Mouse (Mus musculus) heart, postnatal 0 days (tissue): ENCODE results near the gene Cadps2. TPM values are rescaled to one million over a fixed set of nuclear protein-coding genes. Genes with fewer than 3 reads are reported as not detected.

Experiments
- ATAC-seq: fragments of 200-750 bp; cut with Nextera tagmentation; 2 replicates; pipeline ENCODE4 v1.8.0; 2017; ENCODE audit warnings: low read depth, moderate number of reproducible peaks, moderate library complexity; ENCODE audit not compliant: insufficient read depth
- DNase-seq: peaks from one replicate; pipeline ENCODE4 v3.0.0-alpha.2; 2016; ENCODE audit warnings: low spot score
- H3K27ac ChIP-seq: fragments of 300-500 bp; sonication (generic); 2 replicates; pipeline ENCODE4 v1.5.1; 2014; ENCODE audit warnings: low read depth, mild to moderate bottlenecking
- H3K27me3 ChIP-seq: fragments of 300-500 bp; sonication (generic); 2 replicates; pipeline ENCODE4 v1.6.1; 2014; ENCODE audit warnings: low read length, mixed read lengths; ENCODE audit not compliant: control insufficient read depth, insufficient read depth
- H3K36me3 ChIP-seq: fragments of 300-500 bp; sonication (generic); replicated peaks from 2 replicates; pipeline ENCODE4 v1.6.1; 2014; ENCODE audit warnings: low read length, mixed read lengths; ENCODE audit not compliant: control insufficient read depth, insufficient read depth
- H3K4me1 ChIP-seq: fragments of 300-500 bp; sonication (generic); 2 replicates; pipeline ENCODE4 v1.6.1; 2014; ENCODE audit warnings: antibody characterized with exemption; ENCODE audit not compliant: control insufficient read depth, insufficient read depth
- H3K4me2 ChIP-seq: fragments of 300-500 bp; sonication (generic); 2 replicates; pipeline ENCODE4 v1.6.1; 2014; ENCODE audit warnings: low read depth, mild to moderate bottlenecking, low read length, moderate library complexity
- H3K4me3 ChIP-seq: fragments of 300-500 bp; sonication (generic); 2 replicates; pipeline ENCODE4 v1.5.1; 2014; ENCODE audit warnings: low read depth, low read length
- H3K9ac ChIP-seq: fragments of 300-500 bp; sonication (generic); replicated peaks from 2 replicates; pipeline ENCODE4 v1.6.1; 2014; ENCODE audit warnings: low read depth, low read length, mixed read lengths
- H3K9me3 ChIP-seq: fragments of 300-500 bp; sonication (generic); replicated peaks from 2 replicates; pipeline ENCODE4 v1.6.1; 2016; ENCODE audit warnings: low read length; ENCODE audit not compliant: control insufficient read depth
- CTCF ChIP-seq: IDR thresholded peaks from 2 replicates; pipeline ENCODE4 v1.5.1; 2016; ENCODE audit warnings: antibody characterized with exemption, control low read depth, low read depth
- EP300 ChIP-seq: IDR thresholded peaks from 2 replicates; pipeline ENCODE4 v1.6.1; 2016; ENCODE audit warnings: antibody characterized with exemption, low read depth
- WGBS: fragments of 180-500 bp; shearing (Covaris S2); extraction: QIAGEN DNeasy Blood & Tissue Kit; methylation state at CpG from one replicate; pipeline ENCODE4 v1.1.7; 2014; 5-methylcytosine and 5-hydroxymethylcytosine counted together
- polyA plus RNA-seq: library from polyadenylated mRNA; unstranded; fragments of >200 nt; fragmentation: Nextera tagmentation; extraction: Ambion mirVana; gene quantifications from 2 replicates; pipeline ENCODE4 v1.2.1, GENCODE M21; 2015
- total RNA-seq: library from RNA; depleted of rRNA; stranded (reverse); fragments of >200 nt; gene quantifications from 2 replicates; pipeline ENCODE4 v1.2.3, GENCODE M21; 2014; ENCODE audit warnings: low replicate concordance

Cadps2 gene
- total and polyA plus RNA-seq, 2 experiments from 2014 or later = 0.44 to 1.8 TPM

DNA sequence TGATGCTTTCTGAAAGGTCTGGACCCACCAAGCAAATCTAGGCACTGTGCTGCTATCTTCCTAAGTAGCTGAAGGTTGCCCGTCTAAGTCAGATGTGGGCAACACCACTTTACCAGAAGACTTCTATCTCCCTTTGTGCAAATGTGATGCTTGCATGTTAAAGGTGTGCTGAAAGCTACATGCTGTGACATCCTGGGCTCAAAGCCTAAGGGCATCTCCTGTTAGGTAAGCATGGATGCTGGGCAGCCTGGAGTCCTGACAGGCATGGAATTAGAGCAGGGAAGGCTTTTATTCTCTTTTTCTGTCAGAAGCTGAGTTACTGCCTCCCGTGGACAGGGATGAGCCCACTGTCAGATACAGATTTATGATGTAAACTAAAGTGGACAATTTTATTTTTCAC lies 348.8 kb downstream of the Cadps2 start:
- no peak overlapping the region for H3K4me2 ChIP-seq
- no peaks in the 10 kb centered on the region for H3K4me1 ChIP-seq
- TF ChIP-seq EP300 = no peak
- no peak for TF ChIP-seq CTCF
- no peaks in the 10 kb centered on the region for H3K36me3 ChIP-seq
- no peak overlapping the region for H3K27ac ChIP-seq
- no peak overlapping the region for H3K4me3 ChIP-seq
- 61% methylated on average over 2 of the region's 2 CpGs for WGBS
- no peaks in the 10 kb centered on the region for H3K27me3 ChIP-seq
- ATAC-seq (no peak), DNase-seq (no peak)
- H3K9ac ChIP-seq = no peak overlapping the region
- H3K9me3 ChIP-seq = no peaks in the 10 kb centered on the region

DNA sequence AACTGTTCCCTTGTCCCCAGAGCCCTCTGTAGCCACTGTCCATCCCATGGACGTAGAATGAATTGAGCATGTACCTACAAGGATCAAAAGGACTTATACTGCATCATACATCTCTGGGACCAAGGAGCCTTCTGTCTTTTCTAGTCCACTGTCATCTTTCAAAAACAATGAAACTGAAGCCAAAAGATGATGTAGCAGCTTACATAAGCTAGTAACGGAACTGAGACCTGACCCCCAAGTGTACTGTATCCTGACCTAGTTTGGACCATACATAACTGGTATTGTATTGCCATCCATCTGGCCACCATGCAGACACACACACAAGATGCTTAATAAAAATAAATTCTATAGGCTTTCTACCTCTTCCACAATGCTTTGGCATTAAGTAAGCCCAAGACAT lies 350.2 kb downstream of the Cadps2 start:
- Histone ChIP-seq H3K36me3 (no peaks in the 10 kb centered on the region), H3K27me3 (no peaks in the 10 kb centered on the region), H3K4me3 (no peak overlapping the region), H3K27ac (no peak overlapping the region), H3K4me2 (no peak overlapping the region), H3K9ac (no peak overlapping the region), H3K9me3 (no peaks in the 10 kb centered on the region), H3K4me1 (no peaks in the 10 kb centered on the region)
- no peak for ATAC-seq
- no peak for DNase-seq
- WGBS = 56% methylated on average over 2 of the region's 2 CpGs
- TF ChIP-seq CTCF = no peak
- no peak for TF ChIP-seq EP300

DNA sequence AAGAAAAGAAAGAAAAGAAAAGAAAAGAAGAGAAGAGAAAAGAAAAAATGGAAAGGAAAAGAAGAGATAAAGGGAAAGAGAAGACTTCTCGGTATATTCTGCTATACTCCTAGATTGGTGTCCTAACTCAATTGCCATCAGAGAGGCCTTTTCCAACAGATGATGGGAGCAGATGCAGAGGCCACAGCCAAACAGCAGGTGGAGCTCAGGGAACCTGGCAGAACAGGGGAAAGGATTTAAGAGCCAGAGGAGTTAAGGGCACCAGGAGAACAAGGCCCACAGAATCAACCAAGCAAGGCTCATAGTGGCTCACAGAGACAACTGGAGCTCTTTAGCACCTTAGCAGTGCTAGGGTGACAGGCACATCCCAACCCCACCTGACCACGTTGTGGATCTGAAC lies 366.5 kb downstream of the Cadps2 start:
- Histone ChIP-seq H3K4me3 (no peak overlapping the region), H3K4me1 (no peaks in the 10 kb centered on the region), H3K27ac (no peak overlapping the region), H3K36me3 (no peaks in the 10 kb centered on the region), H3K27me3 (no peaks in the 10 kb centered on the region), H3K9ac (no peak overlapping the region), H3K9me3 (no peaks in the 10 kb centered on the region), H3K4me2 (no peak overlapping the region)
- ATAC-seq (no peak), DNase-seq (no peak)
- peak; percentile 43 for TF ChIP-seq CTCF
- no peak for TF ChIP-seq EP300
- 51% methylated on average over 2 of the region's 2 CpGs for WGBS

DNA sequence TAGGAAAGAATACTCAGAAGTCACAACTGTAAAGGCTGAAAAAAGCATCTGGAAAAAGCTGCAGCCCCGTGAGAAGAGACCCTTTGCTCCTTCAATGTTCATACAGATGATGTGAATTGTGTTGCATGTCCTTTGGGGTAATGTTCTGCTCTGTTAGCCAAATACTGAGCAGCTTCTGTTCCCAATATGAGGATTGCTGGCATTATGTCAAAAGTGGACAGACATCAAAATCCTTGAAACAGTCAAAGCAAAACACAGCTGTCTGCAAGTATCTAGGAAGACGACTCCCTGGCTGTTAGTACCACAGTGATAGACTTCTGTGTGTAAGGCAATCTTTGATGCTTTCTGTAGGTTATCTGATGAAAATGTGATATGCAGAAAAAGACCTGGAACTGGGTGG lies 367.4 kb downstream of the Cadps2 start:
- Histone ChIP-seq H3K9me3 (no peaks in the 10 kb centered on the region), H3K4me2 (no peak overlapping the region), H3K27ac (no peak overlapping the region), H3K4me1 (no peaks in the 10 kb centered on the region), H3K27me3 (no peaks in the 10 kb centered on the region), H3K36me3 (no peaks in the 10 kb centered on the region), H3K4me3 (no peak overlapping the region), H3K9ac (no peak overlapping the region)
- ATAC-seq = no peak
- TF ChIP-seq CTCF (no peak), EP300 (no peak)
- WGBS = 50% methylated on average over 2 of the region's 2 CpGs
- no peak for DNase-seq

DNA sequence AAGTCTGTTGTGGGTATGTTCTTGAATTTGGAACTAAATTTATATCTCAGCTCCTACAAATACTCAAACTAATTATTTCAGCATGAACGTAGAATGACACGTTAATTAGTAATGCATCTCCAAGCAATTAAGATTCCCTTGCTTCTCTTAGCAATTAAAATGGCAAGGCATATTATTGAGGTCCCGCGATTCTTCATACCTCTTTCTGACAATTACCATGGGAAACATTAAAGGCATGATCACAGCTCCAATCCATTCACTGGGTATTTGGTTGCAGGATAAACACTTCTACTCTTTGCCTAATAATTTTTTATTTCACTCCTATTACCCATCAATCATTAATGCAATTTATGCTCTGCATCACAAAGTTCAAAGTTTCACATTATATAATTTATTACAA lies 371.3 kb downstream of the Cadps2 start:
- no peaks in the 10 kb centered on the region for H3K36me3 ChIP-seq
- H3K9me3 ChIP-seq = no peaks in the 10 kb centered on the region
- no peaks in the 10 kb centered on the region for H3K4me1 ChIP-seq
- no peak for TF ChIP-seq CTCF
- TF ChIP-seq EP300 = no peak
- no peak overlapping the region for H3K4me3 ChIP-seq
- WGBS = 82% methylated on average over 4 of the region's 4 CpGs
- no peak overlapping the region for H3K9ac ChIP-seq
- no peak overlapping the region for H3K4me2 ChIP-seq
- ATAC-seq = no peak
- H3K27ac ChIP-seq = no peak overlapping the region
- H3K27me3 ChIP-seq = no peaks in the 10 kb centered on the region
- no peak for DNase-seq

DNA sequence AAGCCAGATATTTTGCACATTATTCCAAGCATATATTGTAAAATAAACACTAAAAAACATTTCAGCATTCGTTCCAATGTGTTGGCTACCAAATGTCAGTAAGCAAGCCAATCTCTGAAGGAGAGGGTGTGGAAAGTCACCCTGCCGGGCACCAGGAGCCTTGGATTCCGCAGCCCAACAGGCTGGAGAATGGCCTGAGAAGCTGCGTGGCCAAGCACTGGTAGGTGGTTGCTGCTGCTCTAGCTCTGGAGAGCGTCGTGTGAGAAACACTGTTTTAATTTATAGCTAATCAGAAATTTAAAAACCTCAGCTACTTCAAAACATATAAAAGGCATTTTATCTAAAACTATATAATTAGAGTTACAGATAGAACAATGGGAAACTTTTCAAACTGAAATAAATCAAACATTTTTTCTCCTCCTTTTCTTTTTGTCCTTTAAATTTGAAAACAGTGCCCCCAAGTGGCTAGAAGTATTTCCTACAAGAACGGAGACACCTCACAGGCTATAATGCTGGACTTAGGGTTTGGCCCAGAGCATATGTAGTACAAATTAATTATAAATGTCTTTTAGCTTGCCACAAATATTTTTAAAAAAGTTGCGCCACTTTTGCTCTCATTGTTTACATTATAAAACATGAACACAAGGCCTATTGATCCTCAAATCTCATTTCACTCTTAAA lies 376.5 kb downstream of the Cadps2 start:
- WGBS = 25% methylated on average over 8 of the region's 8 CpGs
- H3K4me2 ChIP-seq = peak overlapping the region; percentile 33; the same call in 1 of the 2 replicates
- H3K4me3 ChIP-seq = no peak overlapping the region
- TF ChIP-seq EP300 (no peak), CTCF (peak; percentile 44)
- H3K27me3 ChIP-seq = no peaks in the 10 kb centered on the region
- no peak overlapping the region for H3K27ac ChIP-seq
- no peaks in the 10 kb centered on the region for H3K9me3 ChIP-seq
- no peaks in the 10 kb centered on the region for H3K36me3 ChIP-seq
- H3K4me1 ChIP-seq = no peaks in the 10 kb centered on the region
- H3K9ac ChIP-seq = no peak overlapping the region
- ATAC-seq = no peak
- DNase-seq = peak; percentile 46
